Mouse (Mus musculus) lung, postnatal 14 days (tissue): ENCODE data around the gene Pfkfb3.
A peak's percentile ranks its signal among the peaks of the same experiment; 100 is the strongest.

Experiments used
- DNase-seq: peaks from one replicate; pipeline ENCODE4 v3.0.0; 2021

Pfkfb3 gene

GRCm38 (mm10) chr2:11427596-11427995 is 126.3 kb downstream of the Pfkfb3 start:
- DNase-seq, result no peak

DNA sequence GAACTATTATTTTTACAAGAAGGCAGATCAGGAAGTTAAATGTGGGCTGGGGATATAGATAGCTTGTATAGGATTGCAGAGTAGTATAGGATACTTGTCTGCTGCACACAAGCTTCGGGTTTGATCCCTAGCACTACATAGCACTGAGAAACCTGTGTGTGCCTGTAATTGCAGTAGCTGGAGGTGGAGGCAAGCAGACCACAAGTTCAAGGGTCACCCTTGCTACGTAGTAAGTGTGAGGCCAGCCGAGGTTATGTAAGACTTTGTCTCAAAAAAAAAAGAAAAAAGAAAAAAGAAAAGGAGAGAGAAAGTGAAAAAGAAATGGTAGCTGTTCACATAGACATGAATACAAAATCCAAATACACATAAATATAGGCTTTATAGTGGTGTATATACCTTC is 127.5 kb downstream of the Pfkfb3 start:
- DNase-seq, result no peak

DNA sequence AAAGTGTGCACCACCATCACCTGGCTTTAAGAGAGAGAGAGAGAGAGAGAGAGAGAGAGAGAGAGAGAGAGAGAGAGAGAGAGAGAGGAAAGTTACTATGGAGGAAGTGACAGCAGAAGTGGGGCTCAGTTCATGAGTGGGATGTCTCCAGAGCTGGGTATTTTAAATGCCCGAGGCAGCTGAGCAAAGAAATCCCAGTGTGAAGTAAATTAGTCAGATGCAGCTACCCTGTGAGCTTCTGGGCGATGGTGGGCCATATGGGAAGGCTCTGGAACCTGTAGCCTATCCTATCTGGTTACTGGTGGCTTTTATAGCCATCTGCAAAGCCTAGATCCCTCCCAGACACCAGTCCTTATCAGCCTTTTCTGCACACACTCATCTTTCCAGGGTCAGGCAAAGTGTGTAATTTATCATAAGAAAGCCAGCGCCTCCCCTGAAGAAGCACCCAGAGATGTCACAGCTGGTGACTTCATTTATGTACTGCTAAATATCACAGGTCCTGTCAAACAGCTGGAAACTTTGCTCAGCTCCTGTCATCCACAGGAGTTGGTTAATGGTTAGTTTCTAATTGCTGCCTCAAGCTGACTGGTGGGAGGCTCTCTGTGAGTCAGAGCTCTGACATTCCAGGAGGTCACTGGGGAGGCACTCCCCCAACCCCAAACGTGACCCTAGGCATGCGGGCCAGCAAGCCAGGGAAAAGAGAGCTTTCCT is 128.3 kb downstream of the Pfkfb3 start:
- DNase-seq, result peak; percentile 65

- DNase-seq, result no peak
Observed at GRCm38 (mm10) chr2:11424252-11424651, 129.6 kb downstream of the Pfkfb3 start.

DNA sequence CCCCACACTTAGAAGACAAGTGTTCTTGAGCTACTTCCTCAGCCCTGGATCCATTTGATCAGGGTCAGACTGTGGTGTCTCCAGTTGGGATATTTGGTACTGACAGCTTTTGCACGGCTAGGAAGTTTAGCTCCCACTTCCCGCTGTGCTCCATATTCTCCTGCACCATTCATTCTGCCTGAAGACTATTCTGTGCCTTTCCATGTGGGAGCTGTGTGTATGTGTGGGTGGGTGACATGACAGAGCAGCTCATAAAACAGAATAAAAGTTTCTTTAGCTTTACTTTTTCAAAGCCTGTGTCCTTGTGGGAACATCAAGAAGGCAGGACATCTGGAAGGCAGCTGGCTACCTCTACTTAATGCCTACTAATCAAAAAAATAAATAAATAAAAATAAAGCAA is 130.5 kb downstream of the Pfkfb3 start:
- no peak for DNase-seq

- no peak for DNase-seq
Observed at GRCm38 (mm10) chr2:11422384-11422783, 131.5 kb downstream of the Pfkfb3 start.
